Mouse (Mus musculus): ENCODE measurements at regions not wholly inside any gene's neighbourhood (a gene's known extent, or its start where the extent isn't known, plus 50 kb on each side); places are given as distances from the start of the nearest gene placed in this dataset.

DNA sequence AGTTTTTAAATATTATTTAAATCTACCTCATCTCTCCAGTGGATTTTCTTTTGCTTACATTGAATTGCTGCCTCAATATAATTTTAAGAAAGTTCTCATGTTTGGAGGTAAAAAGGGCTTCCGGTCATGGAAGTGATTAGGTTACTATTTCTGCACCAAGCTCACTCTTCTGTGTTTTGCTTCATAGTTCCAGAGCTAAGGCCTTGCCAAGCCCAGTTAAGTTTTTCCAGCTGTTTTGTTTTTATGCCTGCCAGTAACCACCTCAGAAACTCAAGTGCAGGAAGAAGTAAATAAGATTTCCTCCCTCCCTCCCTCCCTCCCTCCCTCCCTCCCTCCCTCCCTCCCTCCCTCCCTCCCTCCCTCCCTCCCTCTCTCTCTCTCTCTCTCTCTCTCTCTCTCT, 2466.1 kb downstream of the Poteg start:
- no peak for DNase-seq (ENCODE audit: low read depth)
- TF ChIP-seq POLR2A (IDR thresholded peaks at IDR 0.05; ENCODE audit: borderline replicate concordance, extremely low read depth, insufficient read depth, insufficient read length, poor library complexity, severe bottlenecking) (no peak), CTCF (IDR thresholded peaks at IDR 0.05; ENCODE audit: borderline replicate concordance, extremely low read depth, insufficient read depth, insufficient read length) (no peak)

DNA sequence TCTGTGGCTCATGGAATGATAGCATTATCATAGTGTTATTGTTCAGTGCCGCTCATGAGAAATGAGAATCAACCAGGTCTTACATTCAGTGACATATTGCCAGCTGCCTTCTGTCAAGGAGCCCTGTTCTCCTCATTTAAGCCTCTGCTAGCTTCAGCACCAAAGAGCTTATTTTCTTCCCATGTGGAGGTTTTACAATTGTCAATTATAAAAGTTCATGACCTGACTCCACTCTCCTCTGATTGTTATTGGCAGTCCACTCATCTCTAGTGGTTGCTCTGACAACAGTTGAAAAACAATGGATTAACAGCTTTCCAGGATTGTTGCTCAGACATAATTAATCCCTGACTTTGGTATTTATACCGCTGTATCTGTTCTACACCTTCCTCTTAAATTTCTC, 2473.0 kb downstream of the Poteg start:
- peak; percentile 9 for DNase-seq (ENCODE audit: low read depth)
- TF ChIP-seq CTCF (IDR thresholded peaks at IDR 0.05; ENCODE audit: borderline replicate concordance, extremely low read depth, insufficient read depth, insufficient read length), result no peak
- no peak for TF ChIP-seq POLR2A (IDR thresholded peaks at IDR 0.05; ENCODE audit: borderline replicate concordance, extremely low read depth, insufficient read depth, insufficient read length, poor library complexity, severe bottlenecking)

- TF ChIP-seq POLR2A (IDR thresholded peaks at IDR 0.05; ENCODE audit: borderline replicate concordance, extremely low read depth, insufficient read depth, insufficient read length, poor library complexity, severe bottlenecking), result no peak
- TF ChIP-seq CTCF (IDR thresholded peaks at IDR 0.05; ENCODE audit: borderline replicate concordance, extremely low read depth, insufficient read depth, insufficient read length), result no peak
- no peak for DNase-seq (ENCODE audit: low read depth)
Observed at GRCm38 (mm10) chr8:29928257-29928656, 2480.8 kb downstream of the Poteg start.

DNA sequence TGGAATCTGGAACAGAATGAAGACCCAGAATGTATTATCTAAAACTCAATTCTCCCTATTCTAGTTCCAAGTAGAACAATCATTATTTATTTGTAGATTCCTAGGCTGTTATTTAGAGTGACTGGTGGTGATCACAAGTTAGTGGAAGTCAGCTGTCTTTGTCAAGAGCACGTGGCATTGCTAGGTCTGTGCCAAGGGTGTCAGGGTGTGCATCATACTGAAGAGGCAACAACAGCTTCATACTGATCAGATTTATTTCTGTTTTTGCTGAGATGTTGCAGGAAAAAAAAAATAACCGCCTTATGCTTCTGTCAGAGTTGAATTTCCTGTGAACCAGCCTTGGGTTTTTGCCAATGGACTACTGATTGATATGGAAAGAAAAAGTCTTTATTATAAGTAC, 2513.9 kb downstream of the Poteg start:
- DNase-seq (ENCODE audit: low read depth), result peak; percentile 59
- TF ChIP-seq POLR2A (IDR thresholded peaks at IDR 0.05; ENCODE audit: borderline replicate concordance, extremely low read depth, insufficient read depth, insufficient read length, poor library complexity, severe bottlenecking), result no peak
- no peak for TF ChIP-seq CTCF (IDR thresholded peaks at IDR 0.05; ENCODE audit: borderline replicate concordance, extremely low read depth, insufficient read depth, insufficient read length)

DNA sequence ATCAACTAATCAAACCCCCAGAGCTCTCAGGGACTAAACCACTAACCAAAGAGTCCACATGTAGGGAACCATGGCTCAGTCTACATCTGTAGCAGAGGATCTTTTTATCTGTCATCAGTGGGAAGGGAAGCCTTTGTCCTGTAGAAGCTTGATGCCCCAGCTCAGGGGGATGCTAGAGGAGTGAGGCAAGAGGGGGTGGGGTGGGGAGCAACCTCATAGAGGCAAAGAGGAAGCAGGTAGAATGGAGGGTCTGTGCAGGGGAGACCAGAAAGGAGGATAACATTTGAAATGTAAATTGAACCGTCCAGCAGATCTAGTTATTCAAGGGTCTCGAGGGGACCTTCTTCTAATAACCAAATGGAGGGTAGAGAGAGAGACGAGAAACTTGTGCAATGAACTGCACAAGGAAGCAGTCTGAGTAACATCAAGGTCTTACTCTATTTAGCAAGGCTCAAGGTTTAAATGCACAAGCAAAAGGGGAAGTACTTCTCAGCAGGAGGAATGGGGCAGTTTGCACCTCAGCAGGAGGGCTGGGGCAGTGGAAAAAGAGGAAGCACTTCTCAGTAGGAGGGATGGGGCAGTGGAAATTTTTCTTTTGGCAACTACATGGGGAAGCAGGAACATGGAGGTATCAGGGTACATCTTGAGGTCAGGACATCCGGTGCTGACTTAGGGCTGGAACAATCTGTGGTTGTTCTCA, 2529.3 kb downstream of the Poteg start:
- DNase-seq (ENCODE audit: low read depth), result no peak
- TF ChIP-seq CTCF (IDR thresholded peaks at IDR 0.05; ENCODE audit: borderline replicate concordance, extremely low read depth, insufficient read depth, insufficient read length) (no peak), POLR2A (IDR thresholded peaks at IDR 0.05; ENCODE audit: borderline replicate concordance, extremely low read depth, insufficient read depth, insufficient read length, poor library complexity, severe bottlenecking) (no peak)

DNA sequence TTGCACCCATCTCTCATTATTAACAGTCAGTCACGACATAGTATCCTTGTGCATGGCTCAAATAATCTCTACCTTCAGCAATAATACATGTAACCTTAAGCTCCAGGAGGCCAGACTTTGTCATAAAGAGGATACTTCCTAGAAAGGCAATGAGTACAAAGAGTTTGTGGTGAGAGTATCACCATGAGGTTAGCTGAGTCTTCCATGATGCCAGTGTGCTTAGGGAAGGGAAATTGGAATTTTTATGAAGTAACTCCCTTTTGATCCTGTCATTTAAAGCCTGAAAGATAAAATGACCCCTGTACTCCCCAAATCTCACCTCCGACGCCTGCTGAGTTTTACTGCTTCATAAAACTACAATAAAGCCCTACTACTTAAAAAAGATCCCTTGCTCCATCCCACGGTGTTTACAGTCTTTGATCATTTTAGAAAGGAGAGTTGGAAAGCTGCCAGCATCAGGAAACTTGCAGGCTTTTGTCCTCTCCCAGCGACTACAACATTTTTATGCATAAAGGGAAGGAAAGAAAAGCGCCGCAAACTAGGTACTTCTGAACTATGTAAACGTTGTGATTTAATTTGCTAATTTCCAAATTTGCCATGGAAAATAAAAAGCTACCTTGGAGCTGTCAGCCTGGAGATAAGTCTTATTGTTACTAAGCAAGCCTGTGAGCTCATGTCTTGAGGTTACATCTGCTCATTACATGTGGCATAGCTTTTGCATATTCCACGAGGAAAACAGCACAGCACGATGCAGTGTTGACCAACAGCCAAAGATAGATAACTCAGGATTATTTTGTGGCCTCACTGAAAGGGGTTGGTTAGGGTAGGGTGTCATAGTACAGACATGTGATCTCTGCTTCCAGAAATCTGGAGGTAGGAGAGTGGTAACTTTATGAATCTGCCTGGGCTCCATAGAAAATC, 2531.4 kb downstream of the Poteg start:
- peak; percentile 79 for DNase-seq (ENCODE audit: low read depth)
- TF ChIP-seq CTCF (IDR thresholded peaks at IDR 0.05; ENCODE audit: borderline replicate concordance, extremely low read depth, insufficient read depth, insufficient read length) (no peak), POLR2A (IDR thresholded peaks at IDR 0.05; ENCODE audit: borderline replicate concordance, extremely low read depth, insufficient read depth, insufficient read length, poor library complexity, severe bottlenecking) (no peak)

- DNase-seq (ENCODE audit: low read depth), result peak; percentile 62
- TF ChIP-seq CTCF (IDR thresholded peaks at IDR 0.05; ENCODE audit: borderline replicate concordance, extremely low read depth, insufficient read depth, insufficient read length), result no peak
- TF ChIP-seq POLR2A (IDR thresholded peaks at IDR 0.05; ENCODE audit: borderline replicate concordance, extremely low read depth, insufficient read depth, insufficient read length, poor library complexity, severe bottlenecking), result no peak
Observed at GRCm38 (mm10) chr8:29992549-29992948, 2545.1 kb downstream of the Poteg start.

DNA sequence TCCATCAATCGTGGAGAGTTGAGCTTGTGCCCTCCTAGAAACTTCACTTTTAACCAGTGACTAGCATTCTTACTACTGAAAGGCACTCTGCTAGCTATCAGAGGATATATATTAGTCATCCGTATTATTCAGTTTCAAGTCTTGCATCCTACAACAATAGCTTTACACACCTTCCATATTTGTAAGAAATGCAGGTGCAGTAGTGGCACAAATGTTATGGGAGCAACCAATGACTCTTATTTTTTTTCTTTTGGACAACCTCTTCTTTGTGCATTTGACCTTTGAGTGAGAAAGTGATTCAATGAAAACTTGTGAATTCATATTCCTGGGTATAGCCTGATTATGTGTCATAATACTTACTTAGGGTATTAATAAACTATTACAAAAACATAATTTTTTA, 2551.9 kb downstream of the Poteg start:
- no peak for DNase-seq (ENCODE audit: low read depth)
- TF ChIP-seq CTCF (IDR thresholded peaks at IDR 0.05; ENCODE audit: borderline replicate concordance, extremely low read depth, insufficient read depth, insufficient read length) (no peak), POLR2A (IDR thresholded peaks at IDR 0.05; ENCODE audit: borderline replicate concordance, extremely low read depth, insufficient read depth, insufficient read length, poor library complexity, severe bottlenecking) (no peak)

All from brain, embryonic 14.5 days (tissue).